Mouse (Mus musculus): ENCODE measurements at regions not wholly inside any gene's neighbourhood (a gene's known extent, or its start where the extent isn't known, plus 50 kb on each side); places are given as distances from the start of the nearest gene placed in this dataset.

- Histone ChIP-seq H3K9ac (ENCODE audit: control insufficient read depth, low read depth, low read length, poor library complexity, severe bottlenecking) (peak overlapping the region; percentile 51), H3K79me2 (ENCODE audit: control insufficient read depth, insufficient read depth, low read length, poor library complexity) (no peaks in the 10 kb centered on the region; the same call in 1 of the 2 replicates), H3K36me3 (ENCODE audit: control insufficient read depth in 1 of 2, insufficient read depth in 2 of 2, low read length in 2 of 2) (peaks cover 0 to 3% of the 10 kb centered on the region in 2 experiments; a peak in 2 of 4 replicates), H3K27me3 (ENCODE audit: control insufficient read depth in 1 of 2, insufficient read depth in 2 of 2, low read length in 2 of 2) (no peaks in the 10 kb centered on the region), H3K4me3 (ENCODE audit: control insufficient read depth in 1 of 2, insufficient read depth in 1 of 2, low read depth in 2 of 2, low read length in 2 of 2) (peak overlapping the region; percentile 56 to 66), H3K27ac (ENCODE audit: control insufficient read depth, low read depth, low read length) (no peak overlapping the region), H3K4me1 (ENCODE audit: control insufficient read depth in 1 of 2, insufficient read depth in 2 of 2, low read length in 2 of 2) (peaks cover 0 to 9% of the 10 kb centered on the region in 2 experiments; a peak in 3 of 4 replicates), H3K9me3 (replicated peaks; ENCODE audit: insufficient read depth, low read length) (no peaks in the 10 kb centered on the region)
- TF ChIP-seq BHLHE40 (IDR thresholded peaks at IDR 0.05; ENCODE audit: borderline replicate concordance, low read depth, low read length) (no peak), MXI1 (IDR thresholded peaks at IDR 0.05; ENCODE audit: low read depth, low read length) (peak; percentile 42; the same call in 1 of the 2 replicates), E2F4 (IDR thresholded peaks at IDR 0.05; ENCODE audit: borderline replicate concordance, low read depth, low read length) (no peak), ZC3H11A (IDR thresholded peaks at IDR 0.05; ENCODE audit: low read depth, low read length) (no peak)
- DNase-seq (ENCODE audit: low read depth, low spot score): no peak
These were observed 125.3 kb downstream of the Tmem161b start for GRCm38 (mm10) chr13:84347181-84347913.

- peak; percentile 99 for DNase-seq (ENCODE audit: low read depth, low spot score)
- Histone ChIP-seq H3K27me3 (ENCODE audit: control insufficient read depth in 1 of 2, insufficient read depth in 2 of 2, low read length in 2 of 2) (no peaks in the 10 kb centered on the region), H3K27ac (ENCODE audit: control insufficient read depth, low read depth, low read length) (peak overlapping the region; percentile 90), H3K79me2 (ENCODE audit: control insufficient read depth, insufficient read depth, low read length, poor library complexity) (no peaks in the 10 kb centered on the region; the same call in 1 of the 2 replicates), H3K4me1 (ENCODE audit: control insufficient read depth in 1 of 2, insufficient read depth in 2 of 2, low read length in 2 of 2) (peaks cover 0 to 9% of the 10 kb centered on the region in 2 experiments; a peak in 3 of 4 replicates), H3K36me3 (ENCODE audit: control insufficient read depth in 1 of 2, insufficient read depth in 2 of 2, low read length in 2 of 2) (peaks cover 0 to 3% of the 10 kb centered on the region in 2 experiments; a peak in 2 of 4 replicates), H3K4me3 (ENCODE audit: control insufficient read depth in 1 of 2, insufficient read depth in 1 of 2, low read depth in 2 of 2, low read length in 2 of 2) (peak overlapping the region; percentile 73 to 83), H3K9me3 (replicated peaks; ENCODE audit: insufficient read depth, low read length) (no peaks in the 10 kb centered on the region), H3K9ac (ENCODE audit: control insufficient read depth, low read depth, low read length, poor library complexity, severe bottlenecking) (peak overlapping the region; percentile 73)
- TF ChIP-seq MAX (IDR thresholded peaks at IDR 0.05; ENCODE audit: low read length): 0 out of 2 replicates have a peak, but pooled peaks have one; percentile 50
- no peak; the same call in none of the 2 replicates for TF ChIP-seq TCF12 (IDR thresholded peaks at IDR 0.05; ENCODE audit: low read depth, low read length)
- TF ChIP-seq MYC (IDR thresholded peaks at IDR 0.05; ENCODE audit: low read depth, low read length): peak; percentile 71; the same call in 1 of the 2 replicates
- TF ChIP-seq EP300 (IDR thresholded peaks at IDR 0.05; ENCODE audit: low read depth in 1 of 2, low read length in 2 of 2): peak; percentile 41 to 47
- TF ChIP-seq RCOR1 (IDR thresholded peaks at IDR 0.05; ENCODE audit: low read depth, low read length): peak; percentile 88
- TF ChIP-seq ZMIZ1 (IDR thresholded peaks at IDR 0.05; ENCODE audit: low read depth, low read length): no peak
- TF ChIP-seq MAFK (IDR thresholded peaks at IDR 0.05; ENCODE audit: borderline replicate concordance, low read depth, low read length): 0 out of 2 replicates have a peak, but pooled peaks have one; percentile 17
- peak; percentile 88 for TF ChIP-seq SMC3 (IDR thresholded peaks at IDR 0.05; ENCODE audit: low read depth, low read length)
- peak; percentile 53; the same call in 1 of the 2 replicates for TF ChIP-seq HCFC1 (IDR thresholded peaks at IDR 0.05; ENCODE audit: low read depth, low read length)
- TF ChIP-seq USF2 (IDR thresholded peaks at IDR 0.05; ENCODE audit: borderline replicate concordance in 1 of 2, insufficient read depth in 1 of 2, low read depth in 1 of 2, low read length in 2 of 2): no peak
- peak; percentile 51 for TF ChIP-seq ETS1 (IDR thresholded peaks at IDR 0.05; ENCODE audit: low read depth, low read length)
- TF ChIP-seq ZNF384 (IDR thresholded peaks at IDR 0.05; ENCODE audit: low read depth, low read length): no peak
- TF ChIP-seq GABPA (IDR thresholded peaks at IDR 0.05; ENCODE audit: low read depth, low read length): no peak
- TF ChIP-seq SIN3A (IDR thresholded peaks at IDR 0.05; ENCODE audit: low read length): peak; percentile 51
- no peak for TF ChIP-seq POLR2AphosphoS5 (IDR thresholded peaks at IDR 0.05; ENCODE audit: borderline replicate concordance, low read depth, low read length)
- TF ChIP-seq MXI1 (IDR thresholded peaks at IDR 0.05; ENCODE audit: low read depth, low read length): peak; percentile 42; the same call in 1 of the 2 replicates
- TF ChIP-seq CHD2 (IDR thresholded peaks at IDR 0.05; ENCODE audit: low read length): 0 out of 2 replicates have a peak, but pooled peaks have one; percentile 10
- TF ChIP-seq NELFE (IDR thresholded peaks at IDR 0.05; ENCODE audit: low read depth, low read length): peak; percentile 61; the same call in 1 of the 2 replicates
- TF ChIP-seq ZC3H11A (IDR thresholded peaks at IDR 0.05; ENCODE audit: low read depth, low read length): peak; percentile 84
- TF ChIP-seq UBTF (IDR thresholded peaks at IDR 0.05; ENCODE audit: borderline replicate concordance, insufficient read depth, low read depth, low read length): no peak
- TF ChIP-seq GATA1 (IDR thresholded peaks at IDR 0.05; ENCODE audit: low read depth, low read length): no peak
- peak; percentile 27; the same call in 1 of the 2 replicates for TF ChIP-seq MEF2A (IDR thresholded peaks at IDR 0.05; ENCODE audit: extremely low read depth, insufficient replicate concordance, low read depth, low read length, poor library complexity, severe bottlenecking)
- no peak for TF ChIP-seq CHD1 (IDR thresholded peaks at IDR 0.05; ENCODE audit: low read depth, low read length)
- peak in 1 of 2 experiments; percentile 52; a peak in 1 of 4 replicates for TF ChIP-seq POLR2A (IDR thresholded peaks at IDR 0.05; ENCODE audit: control insufficient read depth in 1 of 2, insufficient read depth in 1 of 2, low read depth in 1 of 2, low read length in 2 of 2, poor library complexity in 1 of 2)
- TF ChIP-seq BHLHE40 (IDR thresholded peaks at IDR 0.05; ENCODE audit: borderline replicate concordance, low read depth, low read length): 0 out of 2 replicates have a peak, but pooled peaks have one; percentile 43
These were observed 126.0 kb downstream of the Tmem161b start for GRCm38 (mm10) chr13:84347914-84348700.

Data from MEL (cell line).